Mouse (Mus musculus): ENCODE results near the gene Vps41.
A peak's percentile ranks its signal among the peaks of the same experiment; 100 is the strongest.

The Vps41 gene

DNA sequence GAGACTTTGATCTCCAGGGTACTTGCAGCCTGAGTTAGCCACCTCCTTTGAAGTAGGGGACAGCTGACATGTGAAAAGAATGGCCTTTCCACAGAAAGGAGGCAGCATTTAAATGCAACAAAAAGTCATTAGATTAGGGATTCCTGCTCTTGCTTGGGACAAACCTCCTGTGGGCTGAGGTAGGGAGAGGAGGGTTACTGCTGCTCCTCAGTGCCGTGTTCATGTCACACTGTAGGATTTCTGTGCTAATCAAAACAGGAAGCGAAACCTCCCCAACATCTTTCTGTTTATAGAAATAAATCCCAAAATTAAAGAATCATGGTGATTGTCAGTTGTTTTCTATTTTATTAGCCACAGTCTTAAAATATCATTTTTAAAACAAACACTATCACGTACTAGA is 77.4 kb downstream of the Vps41 start:
- DNase-seq (ENCODE audit: low read depth) = no peak

DNA sequence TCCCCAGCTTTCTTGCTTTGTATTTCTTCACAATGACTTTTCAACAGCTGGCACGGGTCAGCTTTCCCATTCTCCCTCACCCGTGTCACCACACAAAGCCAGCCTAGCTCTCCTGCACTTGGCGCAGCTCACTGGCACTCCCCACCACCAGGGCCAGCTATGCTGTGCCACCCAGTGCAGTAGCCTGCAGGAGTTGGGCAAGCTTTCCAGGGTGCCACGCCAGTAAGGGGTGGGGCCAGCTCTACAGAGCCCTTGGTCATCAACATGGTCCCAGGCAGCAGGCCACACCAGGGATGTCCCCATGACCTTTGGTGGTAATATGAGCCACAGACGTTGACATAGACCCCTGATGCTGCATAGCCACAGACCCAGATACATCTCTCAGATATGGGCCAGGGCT is 80.5 kb downstream of the Vps41 start:
- no peak for DNase-seq (ENCODE audit: low read depth)

DNA sequence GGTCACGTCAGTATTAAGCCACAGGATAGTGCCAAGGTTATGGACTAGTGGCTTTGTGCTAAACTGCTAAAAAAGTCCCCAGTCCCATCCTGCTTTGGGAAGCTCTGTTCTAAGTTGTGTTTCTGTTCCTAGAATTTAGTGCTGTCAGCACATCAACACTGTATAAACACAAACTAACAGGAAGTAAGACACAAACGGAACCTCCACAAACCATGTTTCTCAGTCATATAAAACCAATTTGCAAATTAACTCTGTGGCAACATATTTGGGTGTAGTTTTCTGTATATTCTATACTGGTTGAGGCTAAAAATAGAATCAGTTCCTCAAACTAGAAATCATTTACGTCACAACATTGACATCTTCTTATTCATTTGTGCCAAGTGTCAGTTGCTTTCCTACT is 83.3 kb downstream of the Vps41 start:
- no peak for DNase-seq (ENCODE audit: low read depth)

DNA sequence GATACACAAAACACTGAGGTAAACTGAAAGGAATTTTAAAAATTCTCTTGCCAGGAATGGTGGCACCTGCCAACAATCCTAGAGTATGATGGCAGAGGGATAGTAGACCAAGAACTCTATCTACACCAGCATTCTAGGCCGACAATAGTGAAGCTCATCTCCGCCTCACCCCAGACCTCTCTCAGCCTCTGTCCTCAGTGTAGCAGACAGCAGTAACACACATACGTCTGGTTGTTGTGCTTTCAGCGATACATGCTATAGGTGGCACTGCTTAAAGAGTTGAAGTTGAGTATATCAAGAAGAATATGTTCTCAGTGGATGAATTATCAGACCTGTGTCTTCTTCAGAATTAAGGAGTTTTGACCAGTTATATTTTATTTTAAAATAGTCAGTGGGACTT is 92.4 kb downstream of the Vps41 start:
- DNase-seq (ENCODE audit: low read depth) = no peak

DNA sequence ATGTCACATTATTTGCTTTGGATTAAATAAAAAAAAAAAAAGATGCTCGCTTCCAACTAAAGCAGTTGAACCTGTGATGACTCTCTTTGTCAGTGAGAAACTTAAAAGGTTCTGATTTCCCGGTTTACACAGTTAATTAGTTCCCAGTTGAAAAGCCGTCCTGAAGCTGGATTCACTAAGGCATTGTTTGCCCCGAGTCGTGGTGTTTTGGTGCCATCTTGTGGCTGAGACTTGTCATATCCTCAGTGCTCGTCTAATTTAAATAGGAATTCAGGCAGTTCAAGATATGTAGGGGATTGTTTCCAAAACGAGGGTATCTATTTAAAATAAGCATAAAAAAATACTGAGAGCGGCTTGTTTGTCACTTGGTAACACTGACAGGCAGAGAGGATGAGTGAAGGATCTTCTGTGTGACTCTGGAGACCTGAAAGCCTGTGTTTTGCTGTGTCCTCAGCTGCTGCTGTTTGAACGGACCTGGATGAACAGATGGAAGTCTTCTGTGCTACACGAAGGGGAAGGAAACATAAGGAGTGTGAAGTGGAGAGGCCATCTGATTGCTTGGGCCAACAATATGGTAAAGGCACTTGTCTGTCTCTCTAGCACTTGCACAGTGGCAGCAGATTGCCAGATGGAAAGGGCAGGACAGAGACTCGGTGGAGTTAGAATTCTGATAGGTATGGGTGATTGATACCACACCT is 93.0 kb downstream of the Vps41 start:
- DNase-seq (ENCODE audit: low read depth) = peak; percentile 36

DNA sequence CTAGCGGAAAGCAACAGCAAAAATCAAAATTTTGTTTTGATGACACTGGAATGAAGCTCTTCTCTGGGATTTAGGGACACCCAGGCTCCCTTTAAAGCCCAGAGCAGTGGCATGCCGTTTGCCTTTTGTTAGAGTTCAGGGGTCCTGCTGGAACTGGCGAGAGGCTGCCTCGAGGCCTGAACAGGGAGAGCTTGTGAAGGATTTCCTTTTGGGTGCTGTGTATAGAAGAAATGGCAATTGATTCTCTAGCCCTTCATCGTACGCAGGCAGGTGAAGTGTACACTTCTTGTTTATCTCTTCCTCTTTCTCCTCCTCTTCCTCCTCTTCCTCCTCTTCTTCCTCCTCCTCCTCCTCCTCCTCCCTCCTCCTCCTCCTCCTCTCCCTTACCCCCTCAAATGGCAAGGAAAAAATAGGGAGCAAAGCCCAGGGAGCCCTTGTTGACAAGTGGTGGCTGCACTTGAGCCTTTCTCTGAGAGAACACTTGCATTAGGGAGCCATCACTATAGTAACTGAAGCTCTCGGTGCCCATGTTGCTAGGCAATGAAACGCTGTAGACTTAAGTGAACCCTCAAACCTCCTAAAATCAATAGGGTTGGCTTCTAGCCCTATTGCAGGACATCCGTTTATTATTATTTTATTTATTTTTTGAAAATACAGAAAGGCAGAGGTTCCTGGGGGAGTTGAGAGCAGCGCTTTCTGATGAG is 107.5 kb downstream of the Vps41 start:
- no peak for DNase-seq (ENCODE audit: low read depth)

DNA sequence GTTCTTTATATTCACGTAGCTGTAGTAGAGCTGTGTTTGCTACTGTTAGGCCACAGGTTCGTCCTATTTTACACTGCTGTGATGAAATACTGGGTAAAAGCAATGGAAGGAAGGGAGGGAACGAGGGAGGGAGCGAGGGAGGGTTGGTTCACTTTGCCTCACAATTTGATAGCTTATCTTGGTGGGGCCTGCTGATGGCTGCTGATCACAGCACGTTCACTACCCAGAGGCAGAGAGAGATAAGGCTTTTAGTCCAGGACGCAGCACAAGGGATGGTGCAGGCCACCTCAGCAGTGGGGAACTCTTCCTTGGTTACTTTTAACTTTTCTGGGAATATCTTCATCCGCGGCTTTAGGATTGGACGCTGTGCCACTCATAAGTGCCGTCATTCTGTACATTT is 109.9 kb downstream of the Vps41 start:
- DNase-seq (ENCODE audit: low read depth) = no peak

DNA sequence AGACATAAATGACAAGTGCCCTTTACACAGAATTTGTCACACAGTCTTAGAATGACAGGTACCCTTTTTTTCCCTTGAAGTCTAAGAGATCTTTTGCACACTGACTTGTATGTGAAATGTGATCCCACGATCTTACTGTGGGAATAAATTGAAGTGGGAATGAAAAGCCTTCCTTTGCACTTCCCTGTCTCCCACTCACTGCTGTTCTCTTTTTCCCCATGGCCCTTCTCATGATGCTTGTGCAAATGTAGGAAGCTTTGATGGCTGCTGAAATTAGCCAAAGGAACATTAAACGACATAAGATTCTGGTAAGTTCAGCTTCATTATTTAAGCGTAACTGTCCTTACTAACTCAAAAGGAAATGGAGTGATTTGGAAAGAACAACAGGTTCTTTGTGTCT is 113.4 kb downstream of the Vps41 start:
- no peak for DNase-seq (ENCODE audit: low read depth)

DNA sequence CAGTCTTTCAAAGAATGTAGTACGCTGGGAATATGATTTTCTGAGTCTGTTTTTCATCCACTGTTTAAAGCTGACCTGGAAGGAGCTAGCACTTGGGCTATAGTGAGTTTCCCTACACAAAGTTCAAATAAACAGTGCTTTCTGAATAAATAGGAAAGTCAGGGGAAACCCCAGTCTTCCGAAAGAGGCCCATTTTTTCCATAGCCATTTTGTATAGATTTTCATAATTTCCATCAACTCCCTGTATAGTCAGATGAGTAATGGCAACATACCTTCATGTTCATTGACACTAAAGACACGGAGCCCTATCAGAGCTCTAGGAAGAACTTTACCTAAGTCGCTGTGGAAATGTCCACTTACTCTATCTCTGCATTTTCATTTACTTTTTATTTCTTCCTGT is 122.1 kb downstream of the Vps41 start:
- no peak for DNase-seq (ENCODE audit: low read depth)

DNA sequence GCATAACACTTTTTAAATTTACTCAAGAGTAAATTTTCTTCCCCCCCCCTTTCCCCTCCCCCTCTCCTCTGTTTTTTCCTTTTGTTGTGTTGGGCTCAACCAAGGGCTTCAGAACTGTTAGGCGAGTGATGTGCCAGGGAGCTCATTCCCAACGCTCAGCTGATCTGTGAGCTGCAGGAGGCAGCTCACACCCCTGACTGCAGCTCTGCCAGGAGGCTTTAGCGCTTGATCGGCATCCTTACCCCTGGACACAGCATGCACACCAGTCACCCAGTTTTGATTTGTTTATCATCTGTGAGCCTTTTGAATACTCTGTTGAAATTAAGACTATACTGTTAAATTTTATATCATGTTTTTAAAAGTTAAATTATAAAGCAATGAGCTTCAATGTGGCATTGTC is 123.3 kb downstream of the Vps41 start:
- no peak for DNase-seq (ENCODE audit: low read depth)

DNA sequence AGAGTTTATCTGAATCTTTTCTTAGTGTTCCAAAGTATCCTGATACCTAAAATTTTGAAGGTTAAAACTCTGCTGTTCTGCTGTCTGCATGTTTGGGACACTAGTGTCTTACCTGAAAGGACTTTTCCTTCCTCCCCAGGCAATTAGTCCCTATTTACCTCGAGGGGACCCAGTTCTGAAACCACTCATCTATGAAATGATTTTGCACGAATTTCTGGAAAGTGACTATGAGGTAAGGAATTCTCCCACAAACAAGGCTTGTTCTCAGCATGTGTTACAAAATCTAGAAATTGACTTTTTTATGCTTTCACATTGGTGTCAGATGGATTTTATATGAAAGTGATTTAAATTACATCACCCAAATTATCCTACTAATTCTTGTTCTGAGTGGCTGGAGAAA is 123.9 kb downstream of the Vps41 start:
- DNase-seq (ENCODE audit: low read depth) = no peak

DNA sequence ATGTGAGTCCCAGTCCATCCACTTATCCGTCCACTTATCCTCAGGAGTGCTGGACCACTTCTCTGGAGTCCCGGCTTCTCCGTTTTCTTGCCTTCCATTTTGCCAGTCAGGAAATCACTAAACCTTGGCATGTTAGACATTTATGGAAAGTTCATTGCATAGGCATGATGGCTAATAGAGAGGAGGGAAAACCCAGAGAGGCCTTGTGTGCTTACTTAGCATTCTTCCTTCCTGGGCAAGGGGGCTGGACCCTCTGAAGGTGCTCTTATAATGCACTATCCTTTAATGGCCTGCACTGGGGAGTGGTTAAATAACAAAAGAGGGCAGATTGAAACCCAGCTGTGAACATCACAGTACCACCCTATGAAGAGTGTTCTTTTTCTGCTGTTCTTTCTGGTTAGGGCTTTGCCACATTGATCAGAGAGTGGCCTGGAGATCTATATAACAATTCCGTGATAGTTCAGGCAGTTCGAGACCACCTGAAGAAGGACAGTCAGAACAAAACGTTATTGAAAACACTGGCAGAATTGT is 124.7 kb downstream of the Vps41 start:
- DNase-seq (ENCODE audit: low read depth) = no peak

DNA sequence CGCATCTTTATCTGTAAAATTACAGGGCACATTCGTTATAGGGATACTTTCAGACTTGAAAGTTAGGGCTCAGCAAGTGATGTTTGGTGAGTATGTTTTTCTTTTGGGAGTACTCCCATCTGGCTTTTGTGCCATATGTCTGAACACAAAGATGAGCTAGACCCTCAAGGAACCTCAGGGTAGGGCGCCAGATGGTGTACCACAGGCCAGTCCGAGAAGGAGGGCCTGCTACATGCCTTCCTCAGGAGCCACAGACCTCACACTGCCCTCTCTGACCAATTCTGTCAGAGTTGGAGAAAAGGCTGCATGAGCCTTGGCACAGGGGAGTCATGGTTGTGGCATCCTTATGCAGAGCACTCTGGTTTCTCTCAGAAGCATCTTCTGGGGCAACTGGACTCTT is 125.5 kb downstream of the Vps41 start:
- DNase-seq (ENCODE audit: low read depth) = no peak

DNA sequence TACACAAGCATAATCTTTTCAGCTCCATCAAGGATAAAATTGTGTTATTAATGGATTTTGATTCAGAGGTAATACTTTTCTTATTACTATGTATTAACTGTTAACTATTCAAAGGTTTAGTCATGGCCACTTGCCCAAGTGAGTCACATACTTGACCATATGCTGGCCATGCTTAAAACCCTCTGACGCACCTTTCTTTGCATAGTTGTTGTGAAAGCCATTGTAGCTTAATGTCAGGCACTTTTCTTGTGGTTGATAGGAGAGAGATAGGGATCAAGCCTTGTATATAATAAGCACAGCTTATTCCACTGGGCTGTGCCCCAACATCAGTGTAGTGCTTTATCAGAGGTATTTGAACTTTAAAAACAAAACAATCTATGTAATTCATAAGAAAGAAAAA is 126.5 kb downstream of the Vps41 start:
- DNase-seq (ENCODE audit: low read depth) = no peak

DNA sequence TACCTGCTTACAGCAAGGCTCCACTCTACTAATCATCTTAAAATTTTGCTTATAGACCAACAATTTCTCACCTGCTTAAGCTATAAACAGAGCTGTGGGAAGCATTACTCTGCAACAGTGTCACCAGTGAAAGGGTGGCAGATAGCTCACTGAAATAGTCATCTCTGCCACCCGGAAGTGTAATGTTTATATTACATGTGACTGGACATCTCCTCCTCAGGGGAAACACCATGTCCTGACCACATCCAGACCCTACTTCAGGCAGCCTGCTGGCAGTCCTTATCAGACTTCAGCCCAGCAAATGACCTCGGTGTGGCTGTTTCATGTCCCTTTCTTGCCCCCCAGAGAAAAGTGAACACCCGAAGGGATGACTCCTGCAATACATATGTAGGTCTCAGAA is 130.3 kb downstream of the Vps41 start:
- DNase-seq (ENCODE audit: low read depth) = no peak

DNA sequence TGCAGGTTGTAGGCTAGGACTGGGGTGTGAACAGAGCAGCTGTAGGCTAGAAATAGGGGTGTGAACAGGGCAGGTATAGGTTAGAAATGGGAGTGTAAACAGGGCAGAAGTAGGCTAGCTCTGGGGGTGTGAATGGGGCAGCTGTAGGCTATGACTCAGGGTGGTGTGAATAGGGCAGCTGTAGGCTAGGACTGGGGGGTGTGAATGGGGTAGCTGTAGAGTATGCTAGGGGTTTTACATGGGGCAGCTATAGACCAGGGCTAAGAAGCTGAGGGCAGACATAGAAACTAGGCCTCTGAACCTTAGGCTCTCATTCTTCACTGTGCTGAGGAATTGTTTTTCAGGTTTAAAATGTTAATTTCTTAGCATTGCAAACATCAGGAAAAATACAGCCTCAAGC is 132.5 kb downstream of the Vps41 start:
- DNase-seq (ENCODE audit: low read depth) = no peak

DNA sequence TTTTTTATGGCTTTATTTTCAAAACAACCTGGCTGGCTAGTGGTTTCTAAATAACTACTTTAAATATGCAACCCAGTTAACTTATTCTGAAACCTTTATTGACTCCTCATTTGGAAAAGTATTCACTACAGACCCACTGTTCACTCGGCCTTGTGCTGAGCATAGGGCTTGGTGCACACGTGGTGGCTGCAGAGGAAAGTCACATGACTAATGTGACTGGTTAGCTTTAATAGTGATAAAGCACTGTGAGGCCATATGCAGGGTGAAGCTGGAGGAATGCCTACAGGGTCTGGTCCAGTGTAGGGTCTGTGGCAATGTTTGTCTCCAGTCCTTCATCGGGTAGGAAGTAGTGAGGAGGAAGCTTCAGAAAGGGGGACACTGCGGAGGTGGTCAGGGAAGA is 134.1 kb downstream of the Vps41 start:
- DNase-seq (ENCODE audit: low read depth) = no peak

DNA sequence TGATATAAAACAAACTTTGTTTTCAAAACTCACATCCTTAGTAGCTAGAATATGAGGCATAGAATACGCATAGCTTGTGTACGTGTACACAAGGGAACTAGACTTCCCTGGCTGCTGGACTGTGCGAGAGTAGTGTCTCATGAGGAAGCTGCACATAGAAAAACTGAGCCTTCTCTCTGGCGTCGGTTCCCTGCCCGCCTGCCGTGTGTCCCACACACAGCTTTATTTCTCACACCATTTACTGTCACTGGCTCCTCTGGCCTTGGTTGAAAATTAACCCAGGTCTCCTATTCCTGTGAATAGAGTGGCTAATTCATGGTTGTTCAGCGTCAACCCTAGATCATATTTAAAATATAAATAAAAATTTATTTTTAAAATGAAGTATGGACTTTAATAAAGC is 135.6 kb downstream of the Vps41 start:
- no peak for DNase-seq (ENCODE audit: low read depth)

DNA sequence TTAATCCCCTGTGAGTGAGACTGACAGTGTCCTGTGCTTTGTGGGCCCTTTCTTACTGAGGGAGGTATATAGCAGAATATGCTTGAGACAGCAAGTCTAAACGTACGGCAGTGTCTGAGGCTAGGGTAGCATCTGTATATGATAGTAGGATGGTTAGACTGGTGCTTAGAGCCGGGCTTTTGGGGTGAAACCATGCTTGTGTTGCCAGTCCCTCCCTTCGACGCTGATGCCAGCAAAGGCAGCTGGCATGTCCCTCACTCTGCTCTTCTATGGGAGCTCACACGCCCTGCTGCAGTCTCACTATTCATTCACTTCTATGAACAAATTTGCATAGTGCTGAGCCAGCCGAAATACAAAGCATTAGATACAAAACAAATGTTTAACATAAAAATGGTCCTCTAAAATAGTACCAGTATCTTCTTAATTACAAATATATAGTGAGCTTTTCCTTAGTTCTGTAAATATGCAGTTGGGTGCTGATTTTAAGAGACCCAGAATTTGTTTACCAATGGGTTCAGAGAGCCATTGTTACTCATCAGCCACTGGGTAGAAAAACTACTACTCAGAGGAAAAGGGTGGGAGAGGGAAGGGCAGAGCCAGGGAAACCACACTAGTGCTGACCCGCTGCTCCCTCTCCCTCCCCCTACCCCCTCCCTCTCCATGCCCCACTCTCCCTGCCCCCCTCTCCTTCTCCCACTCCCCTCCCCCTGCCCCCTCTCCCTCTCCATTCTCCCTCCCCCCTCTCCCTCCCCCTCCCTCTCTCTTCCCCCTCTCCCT is 139.1 kb downstream of the Vps41 start:
- DNase-seq (ENCODE audit: low read depth) = no peak

DNA sequence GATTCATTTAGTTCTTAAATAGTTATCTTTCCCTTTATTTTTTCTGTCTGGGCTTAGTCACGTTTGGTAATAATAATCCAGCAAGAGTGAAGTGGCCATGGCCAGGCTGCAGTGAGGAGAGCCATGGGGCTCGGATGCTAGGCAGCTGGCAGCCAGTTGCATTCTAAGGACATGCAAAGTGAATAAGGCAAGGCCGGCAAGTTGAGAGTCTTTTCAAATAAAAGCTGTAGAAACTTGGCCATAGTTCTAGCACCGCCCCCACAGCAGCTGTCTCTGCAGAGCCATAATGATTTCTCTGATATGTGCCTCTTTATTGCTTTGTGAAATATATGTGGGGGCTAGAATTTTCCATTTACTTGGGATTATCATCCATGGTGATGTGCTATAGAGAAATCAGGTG is 141.1 kb downstream of the Vps41 start:
- DNase-seq (ENCODE audit: low read depth) = no peak

DNA sequence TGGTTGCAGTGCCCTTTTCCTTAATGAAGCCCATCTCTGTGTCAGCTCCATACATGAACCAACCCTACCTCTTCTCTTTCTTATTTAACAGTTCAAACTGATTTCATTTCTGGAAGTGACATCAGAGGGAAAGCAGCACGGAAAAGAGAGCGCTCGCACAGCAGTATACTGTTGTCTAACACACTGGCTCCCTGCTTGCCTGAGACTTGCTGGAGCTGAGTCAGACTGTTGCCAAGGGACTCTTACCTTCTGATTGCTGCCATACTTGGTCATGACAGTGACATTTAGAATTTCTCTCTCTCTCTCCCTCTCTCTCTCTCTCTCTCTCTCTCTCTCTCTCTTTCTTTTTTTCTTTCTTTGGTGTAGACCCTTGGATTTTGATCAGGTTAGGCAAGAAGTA is 142.3 kb downstream of the Vps41 start:
- DNase-seq (ENCODE audit: low read depth) = no peak

DNA sequence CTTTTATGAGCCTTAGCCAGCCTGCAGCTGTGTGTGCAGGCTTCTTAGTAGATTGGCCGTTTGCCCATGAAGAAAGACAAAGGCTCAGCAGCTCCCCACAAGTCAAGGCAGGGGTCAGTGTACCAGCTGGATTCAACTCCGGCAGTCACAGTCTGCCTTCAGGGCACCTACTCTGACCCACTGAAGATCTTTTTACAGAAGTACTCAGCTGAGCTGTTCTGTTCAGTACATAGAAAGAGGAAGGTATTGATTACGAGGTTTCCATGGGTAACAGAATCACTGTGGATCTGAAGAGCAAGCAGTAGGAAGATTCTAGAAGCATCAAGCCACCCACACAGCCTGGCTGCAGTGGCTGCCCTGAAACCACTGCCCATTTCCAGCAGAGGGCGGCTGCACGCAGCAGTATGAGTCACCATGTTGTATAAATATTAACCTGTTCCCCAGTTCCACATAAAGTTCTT is 151.0 kb downstream of the Vps41 start:
- DNase-seq (ENCODE audit: low read depth) = no peak

DNA sequence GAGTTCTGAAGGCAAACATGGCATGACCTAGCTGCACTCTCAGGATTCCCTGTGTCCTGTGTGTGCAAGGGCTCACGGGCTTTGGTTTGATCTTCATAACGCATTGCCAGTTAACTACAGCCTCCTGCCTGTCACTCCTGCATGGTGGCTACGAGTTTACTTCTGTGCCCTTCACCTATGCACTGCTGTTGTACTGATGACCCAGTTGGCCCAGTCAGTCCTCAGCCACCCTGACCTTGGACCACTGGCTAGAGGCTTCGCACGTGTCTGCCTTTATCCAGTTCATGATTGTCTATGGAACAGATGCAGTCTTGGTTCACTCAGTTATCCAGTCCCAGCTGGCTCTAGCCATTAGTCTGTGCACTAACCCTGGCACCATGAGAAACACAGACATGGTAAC is 151.7 kb downstream of the Vps41 start:
- DNase-seq (ENCODE audit: low read depth) = no peak
